In genomic region chr6:23180096-23180495, GRCm38 (mm10) we compare ENCODE assay signal across 9 mouse cellular contexts. TPM values are rescaled to one million over a fixed set of nuclear protein-coding genes. Genes with fewer than 3 reads are reported as not detected.
A peak's percentile ranks its signal among the peaks of the same experiment; 100 is the strongest.
DNase-seq lines count a peak whose midpoint lies in the region; ATAC-seq and TF ChIP-seq lines count a peak whose summit lies in the region.
"Had no signal": no experiment of that assay in that cellular context is flagged by ENCODE, and none has a peak within 500 bp of the region (broad histone marks: within the 10 kb centered on the region; RNA-seq: fewer than 3 reads in every experiment).

No protein-coding gene starts in this region.

- ATAC-seq in forebrain, embryonic 11.5 days (replicated peaks; ENCODE audit: low FRiP score), result no peak
- no peak; the same call in 1 of the 2 replicates for ATAC-seq in hindbrain, embryonic 14.5 days (ENCODE audit: low FRiP score)
- no peak for ATAC-seq in midbrain, postnatal 0 days (ENCODE audit: low FRiP score)
- ATAC-seq in inflammation-experienced regulatory T-cells, adult 6 months, result no peak

- H3K4me2 ChIP-seq in forebrain, embryonic 11.5 days (ENCODE audit: low read depth, low read length, severe bottlenecking), result no peak overlapping the region
- no peak overlapping the region; the same call in 1 of the 2 replicates for H3K4me2 ChIP-seq in hindbrain, embryonic 14.5 days (replicated peaks)
- peak overlapping the region; percentile 18; the same call in 1 of the 2 replicates for H3K4me2 ChIP-seq in midbrain, postnatal 0 days (ENCODE audit: low read depth, low read length, poor library complexity, severe bottlenecking)

- H3K9ac ChIP-seq in forebrain, embryonic 11.5 days (ENCODE audit: low read length), result no peak overlapping the region
- no peak overlapping the region for H3K9ac ChIP-seq in hindbrain, embryonic 14.5 days
- H3K9ac ChIP-seq in midbrain, postnatal 0 days (replicated peaks; ENCODE audit: low read length, poor library complexity, severe bottlenecking), result no peak overlapping the region

- H3K36me3 ChIP-seq in forebrain, embryonic 11.5 days (ENCODE audit: control insufficient read depth, insufficient read depth, low read length), result no peaks in the 10 kb centered on the region
- no peaks in the 10 kb centered on the region for H3K36me3 ChIP-seq in forebrain, embryonic 10.5 days (replicated peaks)
- no peaks in the 10 kb centered on the region for H3K36me3 ChIP-seq in hindbrain, embryonic 14.5 days (replicated peaks; ENCODE audit: control insufficient read depth, insufficient read depth)
- no peaks in the 10 kb centered on the region for H3K36me3 ChIP-seq in midbrain, postnatal 0 days (ENCODE audit: insufficient read depth, low read length)
- H3K36me3 ChIP-seq: G1E had no signal

- H3K27me3 ChIP-seq in forebrain, embryonic 11.5 days (ENCODE audit: control insufficient read depth, insufficient read depth, low read length), result no peaks in the 10 kb centered on the region
- peaks cover 8% of the 10 kb centered on the region; the same call in 1 of the 2 replicates for H3K27me3 ChIP-seq in forebrain, embryonic 10.5 days (ENCODE audit: poor library complexity, severe bottlenecking)
- no peaks in the 10 kb centered on the region for H3K27me3 ChIP-seq in hindbrain, embryonic 14.5 days (ENCODE audit: control insufficient read depth, insufficient read depth, low read length)
- no peaks in the 10 kb centered on the region for H3K27me3 ChIP-seq in midbrain, postnatal 0 days (ENCODE audit: insufficient read depth, low read length)

- TF ChIP-seq CTCF in midbrain, postnatal 0 days (IDR thresholded peaks at IDR 0.05), result peak; percentile 83

- no peak overlapping the region for H3K4me3 ChIP-seq in forebrain, embryonic 11.5 days (ENCODE audit: low read depth, low read length)
- no peak overlapping the region for H3K4me3 ChIP-seq in forebrain, embryonic 10.5 days
- H3K4me3 ChIP-seq in hindbrain, embryonic 14.5 days (replicated peaks; ENCODE audit: low read length), result no peak overlapping the region
- no peak overlapping the region for H3K4me3 ChIP-seq in midbrain, postnatal 0 days (ENCODE audit: low read depth, low read length)

- H3K27ac ChIP-seq in forebrain, embryonic 11.5 days (ENCODE audit: low read depth, low read length), result no peak overlapping the region
- no peak overlapping the region for H3K27ac ChIP-seq in forebrain, embryonic 10.5 days
- no peak overlapping the region for H3K27ac ChIP-seq in hindbrain, embryonic 14.5 days
- H3K27ac ChIP-seq in midbrain, postnatal 0 days (ENCODE audit: low read depth, low read length), result no peak overlapping the region

- DNase-seq in forebrain, embryonic 11.5 days (ENCODE audit: low spot score), result peak; percentile 66
- DNase-seq in forebrain, embryonic 10.5 days (ENCODE audit: extremely low spot score, low spot score), result no peak
- DNase-seq in ES-CJ7 (ENCODE audit: low read depth, low spot score), result peak; percentile 20
- DNase-seq in cerebellum, postnatal 4 days (ENCODE audit: low spot score in 2 of 2), result peak; percentile 26 to 55
- DNase-seq in hindbrain, embryonic 14.5 days (ENCODE audit: low spot score), result peak; percentile 84
- peak; percentile 43 to 79 for DNase-seq in left cerebral cortex, postnatal 14 days (ENCODE audit: low spot score in 2 of 2)
- peak; percentile 58 for DNase-seq in midbrain, postnatal 0 days (ENCODE audit: low spot score)

- H3K4me1 ChIP-seq in forebrain, embryonic 11.5 days (replicated peaks; ENCODE audit: control insufficient read depth, insufficient read depth, low read length), result no peaks in the 10 kb centered on the region
- H3K4me1 ChIP-seq in forebrain, embryonic 10.5 days, result no peaks in the 10 kb centered on the region
- H3K4me1 ChIP-seq in hindbrain, embryonic 14.5 days (replicated peaks; ENCODE audit: control insufficient read depth, insufficient read depth, low read length), result no peaks in the 10 kb centered on the region
- H3K4me1 ChIP-seq in midbrain, postnatal 0 days (ENCODE audit: insufficient read depth, low read length), result no peaks in the 10 kb centered on the region

- intact Hi-C loops in left cerebral cortex, postnatal 14 days (cut with DNase I), result loop anchor here (10.0 kb wide), 1 partner anchor 275 kb away; no protein-coding TSS in a partner anchor

- no peaks in the 10 kb centered on the region for H3K9me3 ChIP-seq in forebrain, embryonic 11.5 days (ENCODE audit: control insufficient read depth, low read length)
- H3K9me3 ChIP-seq in forebrain, embryonic 10.5 days, result no peaks in the 10 kb centered on the region
- no peaks in the 10 kb centered on the region for H3K9me3 ChIP-seq in hindbrain, embryonic 14.5 days (ENCODE audit: control insufficient read depth, low read length)
- no peaks in the 10 kb centered on the region for H3K9me3 ChIP-seq in midbrain, postnatal 0 days (ENCODE audit: low read length)

- WGBS in forebrain, embryonic 11.5 days, result 19% methylated on average over 8 of the region's 8 CpGs
- WGBS in forebrain, embryonic 10.5 days, result 20% methylated on average over 8 of the region's 8 CpGs
- 21% methylated on average over 8 of the region's 8 CpGs for WGBS in hindbrain, embryonic 14.5 days
- 17% methylated on average over 8 of the region's 8 CpGs for WGBS in midbrain, postnatal 0 days

RNA-seq across cellular contexts. Expression of gene Aass, which starts 47.3 kb away (rescaled TPM):
- 2.9 and 3.2 TPM in 2 replicates for polyA plus RNA-seq in forebrain, embryonic 11.5 days (2014; fragmentation: Nextera tagmentation; extraction: Ambion mirVana)
- 2.9 and 3.4 TPM in 2 replicates for polyA plus RNA-seq in forebrain, embryonic 10.5 days (2016; fragmentation: Nextera tagmentation; extraction: Ambion mirVana)
- polyA plus RNA-seq in hindbrain, embryonic 14.5 days (2014; fragmentation: Nextera tagmentation; extraction: Ambion mirVana), result 0.60 and 0.74 TPM in 2 replicates
- total RNA-seq in left cerebral cortex, postnatal 14 days (2021), result 1 to 10 TPM; 2.0 to 2.2 TPM
- 0.16 and 0.57 TPM in 2 replicates for total RNA-seq in midbrain, postnatal 0 days (2014; rRNA removed)
- 0.29 and 0.64 TPM in 2 replicates for polyA plus RNA-seq in midbrain, postnatal 0 days (2015; fragmentation: Nextera tagmentation; extraction: Ambion mirVana)
- under 1 TPM in 1 of 3 experiments, not detected in 2; 0.09 TPM for polyA plus RNA-seq in inflammation-experienced regulatory T-cells, adult 6 months (2017; shearing (Covaris generic))
- total RNA-seq: G1E had no signal
- polyA plus RNA-seq: G1E had no signal
